Mouse (Mus musculus): ENCODE results near the gene Vmn1r72.
"Not testable (repeated sequence)": the region's sequence is repeated elsewhere in the genome, so short reads cannot be mapped to it uniquely, and the experiment has no call there.

Gene Vmn1r72

DNA sequence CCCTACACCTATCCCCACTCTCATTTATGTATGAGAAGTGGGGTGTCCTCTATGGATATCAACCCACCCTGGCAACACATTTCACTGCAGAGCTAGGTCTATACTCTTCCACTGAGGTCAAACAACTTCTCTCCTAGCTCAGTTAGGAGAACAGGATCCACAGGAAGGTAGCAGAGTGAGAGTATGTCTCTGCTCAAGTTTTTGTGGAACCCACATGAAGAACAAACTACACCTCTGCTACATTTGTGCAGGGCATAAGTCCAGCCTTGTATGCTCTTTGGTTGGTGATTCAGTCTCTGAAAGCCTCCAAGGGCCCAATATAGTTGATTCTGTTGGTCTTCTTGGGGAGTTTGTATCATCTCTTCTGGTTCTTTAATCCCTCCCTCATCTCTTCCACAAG is at the start of gene Vmn1r72:
Gene Vmn1r72, minus strand, starts transcription at position 101 of the 400 bp plus-strand sequence.
- not testable (repeated sequence) for DNase-seq (ENCODE audit: low read depth, low spot score)

GRCm38 (mm10) chr7:11617082-11617481 is 62.9 kb downstream of the Vmn1r72 start:
- DNase-seq (ENCODE audit: low read depth, low spot score): not testable (repeated sequence)
